ENCODE assay signal across 40 mouse cellular contexts in the genomic region with DNA sequence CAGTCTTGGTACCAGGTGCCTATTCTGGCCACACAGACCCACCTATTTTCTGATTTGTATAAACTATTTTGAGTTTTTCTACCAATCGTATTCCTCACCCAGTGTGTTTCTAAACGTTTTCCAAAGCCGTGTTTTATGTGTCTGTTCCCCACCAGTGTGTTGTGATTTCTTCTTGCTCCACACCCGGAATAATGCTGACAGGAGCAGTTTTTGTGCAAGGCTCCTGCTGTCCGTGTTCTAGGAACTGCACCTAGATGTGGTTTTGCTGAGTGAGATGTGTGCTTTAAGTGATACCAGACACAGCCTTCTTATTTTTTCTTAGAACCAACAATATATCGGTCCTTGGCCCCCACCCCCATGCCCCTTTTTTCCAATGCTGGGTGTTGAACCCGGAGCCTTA. TPM values are rescaled to one million over a fixed set of nuclear protein-coding genes. Genes with fewer than 3 reads are reported as not detected.
A peak's percentile ranks its signal among the peaks of the same experiment; 100 is the strongest.
DNase-seq lines count a peak whose midpoint lies in the region; ATAC-seq and TF ChIP-seq lines count a peak whose summit lies in the region.
"Had no signal": no experiment of that assay in that cellular context is flagged by ENCODE, and none has a peak within 500 bp of the region (broad histone marks: within the 10 kb centered on the region; RNA-seq: fewer than 3 reads in every experiment).

No protein-coding gene starts in this region.

- no peaks in the 10 kb centered on the region for H3K27me3 ChIP-seq in CH12.LX (replicated peaks)
- H3K27me3 ChIP-seq in E14TG2a.4 (ENCODE audit: insufficient read depth, low read length) = no peaks in the 10 kb centered on the region
- H3K27me3 ChIP-seq in embryonic facial prominence, embryonic 10.5 days (replicated peaks; ENCODE audit: low read depth, poor library complexity, severe bottlenecking) = no peaks in the 10 kb centered on the region
- H3K27me3 ChIP-seq in liver, embryonic 15.5 days = no peaks in the 10 kb centered on the region
- no peaks in the 10 kb centered on the region for H3K27me3 ChIP-seq in hindbrain, embryonic 16.5 days (replicated peaks; ENCODE audit: control insufficient read depth, insufficient read depth, low read length)
- no peaks in the 10 kb centered on the region for H3K27me3 ChIP-seq in stomach, postnatal 0 days (ENCODE audit: control insufficient read depth, insufficient read depth, low read length)
- H3K27me3 ChIP-seq: embryonic facial prominence, embryonic 12.5 days; limb, embryonic 13.5 days; stomach, embryonic 15.5 days had no signal

- H3K36me3 ChIP-seq in CH12.LX (replicated peaks in 1 of 2; ENCODE audit: control insufficient read depth in 1 of 2, insufficient read depth in 1 of 2, low read length in 1 of 2) (peaks cover 40 to 63% of the 10 kb centered on the region in 2 experiments), E14TG2a.4 (ENCODE audit: insufficient read depth, low read length) (peaks cover 68% of the 10 kb centered on the region)
- peaks cover 60% of the 10 kb centered on the region for H3K36me3 ChIP-seq in embryonic facial prominence, embryonic 10.5 days (replicated peaks)
- H3K36me3 ChIP-seq in liver, embryonic 15.5 days (replicated peaks) = peaks cover 28% of the 10 kb centered on the region
- H3K36me3 ChIP-seq in hindbrain, embryonic 16.5 days (ENCODE audit: control insufficient read depth, insufficient read depth, low read length) = peaks cover 10% of the 10 kb centered on the region
- H3K36me3 ChIP-seq in stomach, postnatal 0 days (ENCODE audit: control insufficient read depth, insufficient read depth, low read length) = peaks cover 15% of the 10 kb centered on the region

- dilution Hi-C loops in CH12.LX (cut with MboI; ENCODE audit: extremely low pct_ligation_motif_present, extremely low pct_unique_long_range_greater_than_20kb, low sequenced_read_pairs) = no loop called here

- no peaks in the 10 kb centered on the region for H3K9me3 ChIP-seq in CH12.LX (replicated peaks; ENCODE audit: low read length)
- H3K9me3 ChIP-seq in E14TG2a.4 (ENCODE audit: low read length) = no peaks in the 10 kb centered on the region
- no peaks in the 10 kb centered on the region for H3K9me3 ChIP-seq in embryonic facial prominence, embryonic 10.5 days
- H3K9me3 ChIP-seq in liver, embryonic 15.5 days (replicated peaks) = no peaks in the 10 kb centered on the region
- no peaks in the 10 kb centered on the region for H3K9me3 ChIP-seq in hindbrain, embryonic 16.5 days (ENCODE audit: control insufficient read depth, low read length)
- no peaks in the 10 kb centered on the region for H3K9me3 ChIP-seq in stomach, postnatal 0 days (ENCODE audit: control insufficient read depth, low read length)
- H3K9me3 ChIP-seq: embryonic facial prominence, embryonic 12.5 days; forebrain, embryonic 10.5 days; hindbrain, embryonic 10.5 days; limb, embryonic 13.5 days; stomach, embryonic 15.5 days had no signal

- TF ChIP-seq CTCF in CH12.LX (conservative IDR thresholded peaks at IDR 0.05 in 1 of 2, IDR thresholded peaks at IDR 0.05 in 1 of 2; ENCODE audit: low read depth in 2 of 2, low read length in 2 of 2) (no peak), E14TG2a.4 (conservative IDR thresholded peaks at IDR 0.05; ENCODE audit: low read length) (no peak)
- no peak for TF ChIP-seq CTCF in stomach, postnatal 0 days (IDR thresholded peaks at IDR 0.05; ENCODE audit: low read depth)

- no peak for DNase-seq in CH12.LX (ENCODE audit: extremely low read depth)
- DNase-seq in embryonic facial prominence, embryonic 10.5 days (ENCODE audit: low spot score) = no peak
- no peak for DNase-seq in cerebellum, postnatal 10 days
- DNase-seq in stomach, postnatal 0 days (ENCODE audit: low spot score) = no peak
- DNase-seq: adrenal gland, adult 2 months; adrenal gland, postnatal 36 days; B cell, adult 2 months; cerebellum, adult 2 months; cerebellum, postnatal 36 days; heart, postnatal 14 days; kidney, adult 9 months; kidney, postnatal 10 days; layer of hippocampus, adult 9-11 months; lung, embryonic 14.5 days; lung, postnatal 14 days; midbrain, embryonic 14.5 days; right cerebral cortex, postnatal 25 days; thymus, postnatal 25 days had no signal

- H3K4me3 ChIP-seq in CH12.LX (replicated peaks in 1 of 3; ENCODE audit: low read depth in 2 of 3, low read length in 2 of 3, poor library complexity in 1 of 3) (no peak overlapping the region), E14TG2a.4 (replicated peaks; ENCODE audit: low read length) (peak overlapping the region; percentile 98)
- 0 out of 2 replicates have a peak overlapping the region, but pooled peaks have one; percentile 19 for H3K4me3 ChIP-seq in embryonic facial prominence, embryonic 10.5 days
- no peak overlapping the region for H3K4me3 ChIP-seq in liver, embryonic 15.5 days (replicated peaks)
- H3K4me3 ChIP-seq in hindbrain, embryonic 16.5 days (ENCODE audit: low read length) = no peak overlapping the region
- no peak overlapping the region for H3K4me3 ChIP-seq in stomach, postnatal 0 days (ENCODE audit: low read depth, low read length)
- H3K4me3 ChIP-seq: embryonic facial prominence, embryonic 12.5 days; forebrain, embryonic 10.5 days; hindbrain, embryonic 10.5 days; limb, embryonic 13.5 days; stomach, embryonic 15.5 days had no signal

- peaks cover 66% of the 10 kb centered on the region for H3K79me2 ChIP-seq in CH12.LX (replicated peaks; ENCODE audit: control insufficient read depth, extremely low read depth, insufficient read depth, poor library complexity, severe bottlenecking)

- 92% methylated on average over 7 of the region's 7 CpGs for WGBS in embryonic facial prominence, embryonic 10.5 days
- WGBS in liver, embryonic 15.5 days (ENCODE audit: insufficient replicate concordance) = 60% methylated on average over 7 of the region's 7 CpGs
- WGBS in hindbrain, embryonic 16.5 days = 85% methylated on average over 7 of the region's 7 CpGs
- 81% methylated on average over 7 of the region's 7 CpGs for WGBS in stomach, postnatal 0 days

- no peak overlapping the region for H3K27ac ChIP-seq in CH12.LX (ENCODE audit: insufficient read depth, low read depth)
- no peak overlapping the region for H3K27ac ChIP-seq in embryonic facial prominence, embryonic 10.5 days (replicated peaks)
- peak overlapping the region; percentile 88 for H3K27ac ChIP-seq in liver, embryonic 15.5 days (replicated peaks)
- H3K27ac ChIP-seq in hindbrain, embryonic 16.5 days (ENCODE audit: low read depth, low read length) = no peak overlapping the region
- H3K27ac ChIP-seq in stomach, postnatal 0 days (replicated peaks) = no peak overlapping the region
- H3K27ac ChIP-seq: embryonic facial prominence, embryonic 12.5 days; forebrain, embryonic 10.5 days; hindbrain, embryonic 10.5 days; hindbrain, postnatal 0 days; limb, embryonic 13.5 days; stomach, embryonic 15.5 days had no signal

- no peak for TF ChIP-seq POLR2A in CH12.LX (IDR thresholded peaks at IDR 0.05; ENCODE audit: low read depth, low read length)

- no peak for TF ChIP-seq RAD21 in CH12.LX (IDR thresholded peaks at IDR 0.05; ENCODE audit: low read depth, low read length)

- in situ Hi-C loops in CH12.LX (cut with MboI; ENCODE audit: low pct_ligation_motif_present, low pct_unique_long_range_greater_than_20kb, low sequenced_read_pairs) = no loop called here

- peaks cover 16 to 48% of the 10 kb centered on the region in 2 experiments for H3K4me1 ChIP-seq in CH12.LX (ENCODE audit: control insufficient read depth in 1 of 2, insufficient read depth in 2 of 2)
- peaks cover 74% of the 10 kb centered on the region for H3K4me1 ChIP-seq in E14TG2a.4 (replicated peaks; ENCODE audit: low read depth, low read length)
- peaks cover 25% of the 10 kb centered on the region for H3K4me1 ChIP-seq in embryonic facial prominence, embryonic 10.5 days
- H3K4me1 ChIP-seq in liver, embryonic 15.5 days (replicated peaks) = peaks cover 76% of the 10 kb centered on the region
- H3K4me1 ChIP-seq in hindbrain, embryonic 16.5 days (ENCODE audit: control insufficient read depth, insufficient read depth, low read depth, low read length) = peaks cover 5% of the 10 kb centered on the region
- no peaks in the 10 kb centered on the region for H3K4me1 ChIP-seq in stomach, postnatal 0 days (replicated peaks; ENCODE audit: control insufficient read depth, insufficient read depth)

- TF ChIP-seq EP300 in CH12.LX (IDR thresholded peaks at IDR 0.05; ENCODE audit: low read length) = no peak
- no peak for TF ChIP-seq EP300 in stomach, postnatal 0 days (optimal IDR thresholded peaks at IDR 0.05)

- no peak overlapping the region for H3K9ac ChIP-seq in CH12.LX (ENCODE audit: insufficient read depth, low read depth)
- 0 out of 2 replicates have a peak overlapping the region, but pooled peaks have one; percentile 28 for H3K9ac ChIP-seq in liver, embryonic 15.5 days
- H3K9ac ChIP-seq in hindbrain, embryonic 16.5 days (ENCODE audit: low read depth, low read length) = no peak overlapping the region
- H3K9ac ChIP-seq in stomach, postnatal 0 days (ENCODE audit: low read length) = no peak overlapping the region
- H3K9ac ChIP-seq: embryonic facial prominence, embryonic 12.5 days; limb, embryonic 13.5 days; lung, embryonic 14.5 days; stomach, embryonic 15.5 days had no signal

- no peak for ATAC-seq in liver, embryonic 15.5 days (ENCODE audit: insufficient read depth)
- no peak for ATAC-seq in hindbrain, embryonic 16.5 days
- ATAC-seq in stomach, postnatal 0 days (ENCODE audit: low FRiP score, low TSS enrichment) = no peak
- ATAC-seq: activated CD4-positive, CD25-positive, alpha-beta regulatory T cell, adult 4 months; forebrain, embryonic 16.5 days; hindbrain, postnatal 0 days; intestine, postnatal 0 days had no signal

- no peak overlapping the region for H3K4me2 ChIP-seq in CH12.LX (ENCODE audit: insufficient read depth, low read depth, poor library complexity, severe bottlenecking)
- H3K4me2 ChIP-seq in liver, embryonic 15.5 days = no peak overlapping the region
- no peak overlapping the region for H3K4me2 ChIP-seq in hindbrain, embryonic 16.5 days (ENCODE audit: low read length)
- H3K4me2 ChIP-seq in stomach, postnatal 0 days (replicated peaks; ENCODE audit: low read depth) = no peak overlapping the region
- H3K4me2 ChIP-seq: embryonic facial prominence, embryonic 12.5 days; limb, embryonic 13.5 days; lung, embryonic 14.5 days; stomach, embryonic 15.5 days had no signal

RNA-seq across cellular contexts. Expression of a gene that starts 3.8 kb away (rescaled TPM):
- total RNA-seq in CH12.LX (2012; rRNA removed) (104 and 107 TPM in 2 replicates), CH12.LX (2014; rRNA removed) (15.7 and 24.9 TPM in 2 replicates)
- 309 and 372 TPM in 2 replicates for polyA plus RNA-seq in CH12.LX (2012; ENCODE audit: insufficient read length, low read depth)
- 219 and 225 TPM in 2 replicates for polyA plus RNA-seq in embryonic facial prominence, embryonic 10.5 days (2016; fragmentation: Nextera tagmentation; extraction: Ambion mirVana)
- 62.4 and 63.8 TPM in 2 replicates for polyA plus RNA-seq in liver, embryonic 15.5 days (2015; fragmentation: Nextera tagmentation; extraction: Ambion mirVana)
- 47.9 and 57.9 TPM in 2 replicates for polyA plus RNA-seq in hindbrain, embryonic 16.5 days (2015; fragmentation: Nextera tagmentation; extraction: Ambion mirVana)
- 45.0 and 51.4 TPM in 2 replicates for polyA plus RNA-seq in stomach, postnatal 0 days (2015; fragmentation: Nextera tagmentation; extraction: Ambion mirVana)

RNA-seq across cellular contexts. Expression of a gene that starts 4.0 kb away (rescaled TPM):
- total RNA-seq in CH12.LX (2012; rRNA removed) (34.2 and 40.8 TPM in 2 replicates), CH12.LX (2014; rRNA removed) (25.4 and 26.4 TPM in 2 replicates)
- 35.3 and 36.0 TPM in 2 replicates for polyA plus RNA-seq in CH12.LX (2012; ENCODE audit: insufficient read length, low read depth)
- polyA plus RNA-seq in embryonic facial prominence, embryonic 10.5 days (2016; fragmentation: Nextera tagmentation; extraction: Ambion mirVana) = 41.6 and 43.5 TPM in 2 replicates
- polyA plus RNA-seq in liver, embryonic 15.5 days (2015; fragmentation: Nextera tagmentation; extraction: Ambion mirVana) = 15.9 and 16.9 TPM in 2 replicates
- polyA plus RNA-seq in hindbrain, embryonic 16.5 days (2015; fragmentation: Nextera tagmentation; extraction: Ambion mirVana) = 18.2 and 20.1 TPM in 2 replicates
- polyA plus RNA-seq in stomach, postnatal 0 days (2015; fragmentation: Nextera tagmentation; extraction: Ambion mirVana) = 8.7 and 9.0 TPM in 2 replicates

RNA-seq across cellular contexts. Expression of a gene that starts 21.7 kb away (rescaled TPM):
- total RNA-seq in CH12.LX (2012; rRNA removed) (not detected in 2 replicates), CH12.LX (2014; rRNA removed) (not detected in 2 replicates)
- polyA plus RNA-seq in CH12.LX (2012; ENCODE audit: insufficient read length, low read depth) = 0.09 and 0.11 TPM in 2 replicates
- polyA plus RNA-seq in embryonic facial prominence, embryonic 10.5 days (2016; fragmentation: Nextera tagmentation; extraction: Ambion mirVana) = 3.2 TPM in 2 replicates
- 14.1 and 14.7 TPM in 2 replicates for polyA plus RNA-seq in liver, embryonic 15.5 days (2015; fragmentation: Nextera tagmentation; extraction: Ambion mirVana)
- 105 and 117 TPM in 2 replicates for polyA plus RNA-seq in hindbrain, embryonic 16.5 days (2015; fragmentation: Nextera tagmentation; extraction: Ambion mirVana)
- polyA plus RNA-seq in stomach, postnatal 0 days (2015; fragmentation: Nextera tagmentation; extraction: Ambion mirVana) = 5.3 and 7.2 TPM in 2 replicates
- total RNA-seq: monocyte, adult 5-6 weeks had no signal

RNA-seq across cellular contexts. Expression of a gene that starts 24.0 kb away (rescaled TPM):
- total RNA-seq in CH12.LX (2012; rRNA removed) (1.1 and 1.3 TPM in 2 replicates), CH12.LX (2014; rRNA removed) (0.56 and 1.0 TPM in 2 replicates)
- 2.7 and 2.8 TPM in 2 replicates for polyA plus RNA-seq in CH12.LX (2012; ENCODE audit: insufficient read length, low read depth)
- polyA plus RNA-seq in embryonic facial prominence, embryonic 10.5 days (2016; fragmentation: Nextera tagmentation; extraction: Ambion mirVana) = 29.5 and 29.8 TPM in 2 replicates
- 0.50 and 0.58 TPM in 2 replicates for polyA plus RNA-seq in liver, embryonic 15.5 days (2015; fragmentation: Nextera tagmentation; extraction: Ambion mirVana)
- polyA plus RNA-seq in hindbrain, embryonic 16.5 days (2015; fragmentation: Nextera tagmentation; extraction: Ambion mirVana) = 104 and 132 TPM in 2 replicates
- 3.9 and 4.4 TPM in 2 replicates for polyA plus RNA-seq in stomach, postnatal 0 days (2015; fragmentation: Nextera tagmentation; extraction: Ambion mirVana)
- total RNA-seq: monocyte, adult 5-6 weeks had no signal

RNA-seq across cellular contexts. Expression of a gene that starts 33.7 kb away (rescaled TPM):
- total RNA-seq in CH12.LX (2012; rRNA removed) = not detected in 2 replicates
- not detected in 2 replicates for total RNA-seq in CH12.LX (2014; rRNA removed)
- polyA plus RNA-seq in CH12.LX (2012; ENCODE audit: insufficient read length, low read depth) = not detected in 2 replicates
- polyA plus RNA-seq in embryonic facial prominence, embryonic 10.5 days (2016; fragmentation: Nextera tagmentation; extraction: Ambion mirVana) = not detected in 2 replicates
- 26.6 and 27.2 TPM in 2 replicates for polyA plus RNA-seq in liver, embryonic 15.5 days (2015; fragmentation: Nextera tagmentation; extraction: Ambion mirVana)
- not detected in 2 replicates for polyA plus RNA-seq in hindbrain, embryonic 16.5 days (2015; fragmentation: Nextera tagmentation; extraction: Ambion mirVana)
- polyA plus RNA-seq in stomach, postnatal 0 days (2015; fragmentation: Nextera tagmentation; extraction: Ambion mirVana) = not detected in 2 replicates
- total RNA-seq: adrenal gland, adult 2 months; adrenal gland, postnatal 36 days; gastrocnemius, adult 8-10 months; gastrocnemius, postnatal 4 days; heart, adult 8-10 months; heart, postnatal 14 days; hindbrain, postnatal 0 days; left cerebral cortex, adult 18-20 months; left cerebral cortex, postnatal 25 days; monocyte, adult 5-6 weeks had no signal
- polyA plus RNA-seq: activated CD4-positive, CD25-positive, alpha-beta regulatory T cell, adult 4 months; adrenal gland, adult 2 months; brain, embryonic 14.5 days; embryonic facial prominence, embryonic 12.5 days; forebrain, embryonic 10.5 days; forebrain, embryonic 16.5 days; heart, embryonic 14.5 days; hindbrain, embryonic 10.5 days; hindbrain, postnatal 0 days; intestine, postnatal 0 days; large intestine, adult 2 months; limb, embryonic 13.5 days; lung, embryonic 14.5 days; midbrain, embryonic 14.5 days; neural tube, embryonic 14.5 days had no signal

Comparison
In these comparisons a context has a peak if more than half of its experiments do, and no peak if none do; other contexts are left out.
1. H3K4me3 ChIP-seq: peak in E14TG2a.4 (single experiment) and embryonic facial prominence, embryonic 10.5 days (single experiment); none in CH12.LX (0 of 3), liver, embryonic 15.5 days (single experiment), hindbrain, embryonic 16.5 days (single experiment) and stomach, postnatal 0 days (single experiment).